Mouse (Mus musculus) liver, adult 2 months (tissue): Measurements from ENCODE around the gene Crygb. TPM values are rescaled to one million over a fixed set of nuclear protein-coding genes. Genes with fewer than 3 reads are reported as not detected.

Experiments
- DNase-seq: peaks from one replicate; pipeline ENCODE4 v3.0.0-alpha.2; 2011; ENCODE audit warnings: low read depth, low spot score; ENCODE audit errors: extremely low read depth
- H3K27ac ChIP-seq: fragments of 200-500 bp; replicated peaks from 2 replicates; pipeline ENCODE4 v1.5.1; 2012; ENCODE audit warnings: low read depth, mild to moderate bottlenecking, control low read depth, inconsistent platforms, low read length; ENCODE audit not compliant: insufficient read depth
- H3K27me3 ChIP-seq: fragments of 200-500 bp; 2 replicates; pipeline ENCODE4 v1.6.1; 2012; ENCODE audit warnings: mild to moderate bottlenecking, moderate library complexity, low read length, inconsistent platforms; ENCODE audit not compliant: control insufficient read depth, insufficient read depth
- H3K36me3 ChIP-seq: fragments of 200-500 bp; 2 replicates; pipeline ENCODE4 v1.6.1; 2012; ENCODE audit warnings: low read length, inconsistent platforms; ENCODE audit not compliant: control insufficient read depth, insufficient read depth
- H3K4me1 ChIP-seq: fragments of 200-500 bp; 2 replicates; pipeline ENCODE4 v1.6.1; 2011; ENCODE audit warnings: low read length; ENCODE audit not compliant: control insufficient read depth, insufficient read depth
- H3K4me3 ChIP-seq: fragments of 200-500 bp; 2 replicates; pipeline ENCODE4 v1.5.1; 2011; ENCODE audit warnings: low read depth, mild to moderate bottlenecking, control low read depth, low read length, moderate library complexity; ENCODE audit not compliant: insufficient read depth
- H3K79me2 ChIP-seq: fragments of 200-500 bp; 2 replicates; pipeline ENCODE4 v1.6.1; 2012; ENCODE audit warnings: inconsistent platforms, mild to moderate bottlenecking, low read length, moderate library complexity; ENCODE audit not compliant: control insufficient read depth, insufficient read depth
- H3K9ac ChIP-seq: fragments of 200-500 bp; 2 replicates; pipeline ENCODE4 v1.6.1; 2012; ENCODE audit warnings: low read depth, mild to moderate bottlenecking, control low read depth, inconsistent platforms, low read length
- CTCF ChIP-seq: fragments of 200-500 bp; IDR thresholded peaks from 2 replicates; pipeline ENCODE4 v1.5.1; 2011; ENCODE audit warnings: low read depth, low read length, control low read depth
- POLR2A ChIP-seq: fragments of 200-500 bp; IDR thresholded peaks from 2 replicates; pipeline ENCODE4 v1.6.1; 2011; ENCODE audit warnings: low read length, control low read depth; ENCODE audit not compliant: insufficient read depth; ENCODE audit errors: extremely low read depth
- WGBS: fragments of 180-500 bp; shearing (Covaris S2); methylation state at CpG from one replicate; pipeline ENCODE4 v1.1.7; 2018; 5-methylcytosine and 5-hydroxymethylcytosine counted together
- polyA plus RNA-seq: library from polyadenylated mRNA; depleted of rRNA; stranded (reverse); fragments of >200 nt; gene quantifications from 2 replicates; pipeline ENCODE4 v1.2.3, GENCODE M21; 2012
- total RNA-seq: library from RNA; depleted of rRNA; stranded (reverse); fragments of >200 nt; gene quantifications from 2 replicates; pipeline ENCODE4 v1.2.3, GENCODE M21; 2014

Gene Crygb
- total and polyA plus RNA-seq, 2 experiments: not detected

- Histone ChIP-seq H3K36me3 (no peaks in the 10 kb centered on the region), H3K4me3 (no peak overlapping the region), H3K4me1 (peaks cover 16% of the 10 kb centered on the region), H3K27ac (peak overlapping the region; percentile 49; the same call in 1 of the 2 replicates), H3K79me2 (no peaks in the 10 kb centered on the region), H3K27me3 (no peaks in the 10 kb centered on the region), H3K9ac (no peak overlapping the region)
- TF ChIP-seq POLR2A (no peak), CTCF (no peak)
- 41% methylated on average over 8 of the region's 8 CpGs for WGBS
- DNase-seq: peak; percentile 81
Observed at GRCm38 (mm10) chr1:65118150-65118913, 36.2 kb upstream of the Crygb start.

GRCm38 (mm10) chr1:65113536-65114172 lies 31.6 kb upstream of the Crygb start:
- no peaks in the 10 kb centered on the region for H3K79me2 ChIP-seq
- no peak overlapping the region for H3K27ac ChIP-seq
- no peaks in the 10 kb centered on the region for H3K36me3 ChIP-seq
- 86% methylated on average over 5 of the region's 5 CpGs for WGBS
- TF ChIP-seq POLR2A: no peak
- no peak for TF ChIP-seq CTCF
- H3K4me1 ChIP-seq: peaks cover 13% of the 10 kb centered on the region
- H3K9ac ChIP-seq: no peak overlapping the region
- peak; percentile 66 for DNase-seq
- no peaks in the 10 kb centered on the region for H3K27me3 ChIP-seq
- H3K4me3 ChIP-seq: no peak overlapping the region

GRCm38 (mm10) chr1:65112807-65113196 lies 30.7 kb upstream of the Crygb start:
- Histone ChIP-seq H3K79me2 (no peaks in the 10 kb centered on the region), H3K9ac (peak overlapping the region; percentile 64), H3K27me3 (no peaks in the 10 kb centered on the region), H3K27ac (peak overlapping the region; percentile 85), H3K4me3 (peak overlapping the region; percentile 33), H3K4me1 (peaks cover 5% of the 10 kb centered on the region; the same call in 1 of the 2 replicates), H3K36me3 (no peaks in the 10 kb centered on the region)
- TF ChIP-seq CTCF (no peak), POLR2A (no peak)
- WGBS: 8% methylated on average over 14 of the region's 14 CpGs
- peak; percentile 78 for DNase-seq

GRCm38 (mm10) chr1:65112031-65112806 lies 30.1 kb upstream of the Crygb start:
- WGBS: 2% methylated on average over 8 of the region's 8 CpGs
- Histone ChIP-seq H3K4me3 (peak overlapping the region; percentile 35; the same call in 1 of the 2 replicates), H3K9ac (peak overlapping the region; percentile 64)

GRCm38 (mm10) chr1:65109756-65110435 lies 27.8 kb upstream of the Crygb start:
- Histone ChIP-seq H3K36me3 (no peaks in the 10 kb centered on the region), H3K4me3 (no peak overlapping the region), H3K4me1 (peaks cover 5% of the 10 kb centered on the region; the same call in 1 of the 2 replicates), H3K27me3 (no peaks in the 10 kb centered on the region), H3K79me2 (no peaks in the 10 kb centered on the region), H3K27ac (no peak overlapping the region), H3K9ac (no peak overlapping the region)
- 78% methylated on average over 25 of the region's 25 CpGs for WGBS
- TF ChIP-seq CTCF: no peak
- no peak for TF ChIP-seq POLR2A
- no peak for DNase-seq

More at GRCm38 (mm10) chr1:65112031-65112806, 30.1 kb upstream of the Crygb start:
- H3K36me3 ChIP-seq: no peaks in the 10 kb centered on the region
- DNase-seq: peak; percentile 83
- H3K79me2 ChIP-seq: no peaks in the 10 kb centered on the region
- H3K27ac ChIP-seq: peak overlapping the region; percentile 85
- H3K27me3 ChIP-seq: no peaks in the 10 kb centered on the region
- no peak for TF ChIP-seq POLR2A
- peak; percentile 71 for TF ChIP-seq CTCF
- peaks cover 5% of the 10 kb centered on the region; the same call in 1 of the 2 replicates for H3K4me1 ChIP-seq
